Comparison of ENCODE assay signal across 24 mouse cellular contexts in the genomic region with DNA sequence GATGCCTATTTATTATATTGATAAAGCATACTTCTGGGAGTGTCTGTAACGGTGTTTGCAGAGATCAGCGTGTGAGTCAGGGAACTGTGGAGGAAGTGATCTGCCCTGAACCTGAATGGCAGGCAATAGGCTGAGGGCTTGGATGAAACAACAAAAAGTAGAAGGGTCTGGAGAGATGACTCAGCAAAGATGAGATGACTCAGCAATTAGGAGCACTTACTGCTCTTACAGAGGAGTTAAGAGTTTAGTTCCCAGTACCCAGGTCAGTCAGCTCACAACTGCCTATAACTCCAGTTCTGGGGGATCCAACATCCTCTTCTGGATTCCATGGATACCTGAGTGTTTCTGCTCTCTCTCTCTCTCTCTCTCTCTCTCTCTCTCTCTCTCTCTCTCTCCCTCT.
DNase-seq lines count a peak whose midpoint lies in the region; ATAC-seq and TF ChIP-seq lines count a peak whose summit lies in the region.
"Had no signal": no experiment of that assay in that cellular context is flagged by ENCODE, and none has a peak within 500 bp of the region (broad histone marks: within the 10 kb centered on the region; RNA-seq: fewer than 3 reads in every experiment).

No protein-coding gene starts in this region.

- no peaks in the 10 kb centered on the region for H3K36me3 ChIP-seq in heart, embryonic 11.5 days (ENCODE audit: control insufficient read depth, insufficient read depth, low read length)
- no peaks in the 10 kb centered on the region for H3K36me3 ChIP-seq in ES-Bruce4 (ENCODE audit: control insufficient read depth, insufficient read depth, low read length, poor library complexity, severe bottlenecking)
- no peaks in the 10 kb centered on the region for H3K36me3 ChIP-seq in midbrain, embryonic 16.5 days (ENCODE audit: control insufficient read depth, insufficient read depth, low read length)
- H3K36me3 ChIP-seq: embryonic facial prominence, embryonic 10.5 days; forebrain, embryonic 10.5 days; heart, embryonic 15.5 days; hindbrain, embryonic 15.5 days; limb, embryonic 13.5 days had no signal

- DNase-seq in heart, postnatal 25 days (ENCODE audit: low spot score), result no peak
- peak; percentile 3 for DNase-seq in 3T3-L1 (ENCODE audit: low read depth, low spot score)
- peak; percentile 70 for DNase-seq in R1 (ENCODE audit: low read depth, low spot score)
- no peak for DNase-seq in neural tube, embryonic 10.5 days (ENCODE audit: extremely low spot score, low spot score)
- no peak for DNase-seq in layer of hippocampus, adult 18-20 months (ENCODE audit: low spot score in 2 of 2)
- DNase-seq: adrenal gland, postnatal 25 days; cerebellum, adult 18-20 months; cerebellum, postnatal 14 days; gastrocnemius, postnatal 14 days; heart, adult 11 months; kidney, adult 2 months; kidney, postnatal 14 days; lung, adult 18-20 months; lung, postnatal 10 days had no signal

- H3K9ac ChIP-seq in heart, embryonic 11.5 days (ENCODE audit: low read depth, low read length), result no peak overlapping the region
- 0 out of 2 replicates have a peak overlapping the region, but pooled peaks have one; percentile 2 for H3K9ac ChIP-seq in ES-Bruce4 (ENCODE audit: low read depth, poor library complexity, severe bottlenecking)
- H3K9ac ChIP-seq in midbrain, embryonic 16.5 days (ENCODE audit: low read depth, low read length), result no peak overlapping the region
- H3K9ac ChIP-seq: heart, embryonic 15.5 days; hindbrain, embryonic 15.5 days; limb, embryonic 13.5 days had no signal

- no peak for TF ChIP-seq POLR2A in ES-Bruce4 (IDR thresholded peaks at IDR 0.05; ENCODE audit: insufficient read depth, low read length)

- no peak for TF ChIP-seq EP300 in ES-Bruce4 (IDR thresholded peaks at IDR 0.05; ENCODE audit: insufficient read depth, low read depth, low read length)

- WGBS in heart, embryonic 11.5 days (ENCODE audit: insufficient replicate concordance), result 69% methylated on average over 2 of the region's 2 CpGs
- WGBS in midbrain, embryonic 16.5 days, result 92% methylated on average over 2 of the region's 2 CpGs

- no peaks in the 10 kb centered on the region for H3K9me3 ChIP-seq in heart, embryonic 11.5 days (replicated peaks; ENCODE audit: control insufficient read depth, low read length)
- H3K9me3 ChIP-seq in ES-Bruce4 (replicated peaks; ENCODE audit: control insufficient read depth, insufficient read depth, low read length, poor library complexity, severe bottlenecking), result no peaks in the 10 kb centered on the region
- peaks cover 5% of the 10 kb centered on the region; the same call in 1 of the 2 replicates for H3K9me3 ChIP-seq in midbrain, embryonic 16.5 days (replicated peaks; ENCODE audit: control insufficient read depth, low read length, poor library complexity, severe bottlenecking)
- H3K9me3 ChIP-seq: embryonic facial prominence, embryonic 10.5 days; heart, embryonic 15.5 days; hindbrain, embryonic 15.5 days had no signal

- intact Hi-C loops in heart, postnatal 25 days (cut with DNase I), result no loop called here

- H3K27ac ChIP-seq in heart, embryonic 11.5 days (ENCODE audit: low read depth, low read length), result no peak overlapping the region
- peak overlapping the region; percentile 3; the same call in 1 of the 2 replicates for H3K27ac ChIP-seq in ES-Bruce4 (ENCODE audit: insufficient read depth, low read length)
- no peak overlapping the region for H3K27ac ChIP-seq in midbrain, embryonic 16.5 days (ENCODE audit: low read length)
- H3K27ac ChIP-seq: embryonic facial prominence, embryonic 10.5 days; forebrain, embryonic 10.5 days; heart, embryonic 15.5 days; hindbrain, embryonic 15.5 days; limb, embryonic 13.5 days had no signal

- no peak overlapping the region for H3K4me3 ChIP-seq in heart, embryonic 11.5 days (ENCODE audit: low read depth, low read length)
- no peak overlapping the region for H3K4me3 ChIP-seq in ES-Bruce4 (ENCODE audit: low read depth, low read length)
- H3K4me3 ChIP-seq in midbrain, embryonic 16.5 days (ENCODE audit: low read depth, low read length), result no peak overlapping the region
- H3K4me3 ChIP-seq: embryonic facial prominence, embryonic 10.5 days; forebrain, embryonic 10.5 days; heart, embryonic 15.5 days; hindbrain, embryonic 15.5 days; limb, embryonic 13.5 days had no signal

- ATAC-seq in heart, embryonic 11.5 days (replicated peaks; ENCODE audit: insufficient number of reproducible peaks, low FRiP score, low TSS enrichment), result peak; percentile 68; the same call in 1 of the 2 replicates
- no peak for ATAC-seq in midbrain, embryonic 16.5 days
- ATAC-seq: forebrain, embryonic 16.5 days had no signal

- H3K4me1 ChIP-seq in heart, embryonic 11.5 days (ENCODE audit: control insufficient read depth, insufficient read depth, low read length), result no peaks in the 10 kb centered on the region
- H3K4me1 ChIP-seq in ES-Bruce4 (ENCODE audit: control insufficient read depth, insufficient read depth, low read length), result peaks cover 2% of the 10 kb centered on the region
- H3K4me1 ChIP-seq in midbrain, embryonic 16.5 days (ENCODE audit: control insufficient read depth, insufficient read depth, low read length), result no peaks in the 10 kb centered on the region
- H3K4me1 ChIP-seq: embryonic facial prominence, embryonic 10.5 days; heart, embryonic 15.5 days; hindbrain, embryonic 15.5 days; limb, embryonic 13.5 days had no signal

- no peaks in the 10 kb centered on the region for H3K27me3 ChIP-seq in heart, embryonic 11.5 days (ENCODE audit: control insufficient read depth, insufficient read depth, low read length)
- no peaks in the 10 kb centered on the region for H3K27me3 ChIP-seq in ES-Bruce4 (ENCODE audit: control insufficient read depth, insufficient read depth, low read length, poor library complexity, severe bottlenecking)
- H3K27me3 ChIP-seq in midbrain, embryonic 16.5 days (ENCODE audit: control insufficient read depth, insufficient read depth, low read depth, low read length), result no peaks in the 10 kb centered on the region
- H3K27me3 ChIP-seq: heart, embryonic 15.5 days; hindbrain, embryonic 15.5 days; limb, embryonic 13.5 days had no signal

- H3K4me2 ChIP-seq in heart, embryonic 11.5 days, result no peak overlapping the region
- no peak overlapping the region for H3K4me2 ChIP-seq in midbrain, embryonic 16.5 days (ENCODE audit: low read length)
- H3K4me2 ChIP-seq: heart, embryonic 15.5 days; hindbrain, embryonic 15.5 days; limb, embryonic 13.5 days; midbrain, embryonic 11.5 days had no signal

- TF ChIP-seq CTCF in ES-Bruce4 (IDR thresholded peaks at IDR 0.05; ENCODE audit: low read depth, low read length), result no peak

Comparison
In these comparisons a context has a peak if more than half of its experiments do, and no peak if none do; other contexts are left out.
1. DNase-seq: peak in 3T3-L1 (single experiment) and R1 (single experiment); none in heart, postnatal 25 days (single experiment), neural tube, embryonic 10.5 days (single experiment) and layer of hippocampus, adult 18-20 months (0 of 2).